Mouse (Mus musculus) stomach, embryonic 15.5 days (tissue): ENCODE results near the gene Nup88. TPM values are rescaled to one million over a fixed set of nuclear protein-coding genes. Genes with fewer than 3 reads are reported as not detected.

Experiments used
- ATAC-seq: fragments of 200-750 bp; cut with Nextera tagmentation; 2 replicates; pipeline ENCODE4 v1.8.0; 2017; ENCODE audit warnings: low read depth, moderate number of reproducible peaks, moderate TSS enrichment; ENCODE audit not compliant: insufficient read depth, low FRiP score
- H3K27ac ChIP-seq: fragments of 300-500 bp; sonication (generic); 2 replicates; pipeline ENCODE4 v1.5.1; 2015; ENCODE audit warnings: mild to moderate bottlenecking, inconsistent platforms
- H3K27me3 ChIP-seq: fragments of 300-500 bp; sonication (generic); replicated peaks from 2 replicates; pipeline ENCODE4 v1.6.1; 2015; ENCODE audit warnings: inconsistent platforms
- H3K36me3 ChIP-seq: fragments of 300-500 bp; sonication (generic); 2 replicates; pipeline ENCODE4 v1.6.1; 2015; ENCODE audit warnings: inconsistent platforms
- H3K4me1 ChIP-seq: fragments of 300-500 bp; sonication (generic); 2 replicates; pipeline ENCODE4 v1.6.1; 2015; ENCODE audit warnings: inconsistent platforms
- H3K4me2 ChIP-seq: fragments of 300-500 bp; sonication (generic); 2 replicates; pipeline ENCODE4 v1.6.1; 2015; ENCODE audit warnings: mild to moderate bottlenecking, inconsistent platforms
- H3K4me3 ChIP-seq: fragments of 300-500 bp; sonication (generic); replicated peaks from 2 replicates; pipeline ENCODE4 v1.5.1; 2015; ENCODE audit warnings: inconsistent platforms
- H3K9ac ChIP-seq: fragments of 300-500 bp; sonication (generic); 2 replicates; pipeline ENCODE4 v1.6.1; 2015; ENCODE audit warnings: inconsistent platforms
- H3K9me3 ChIP-seq: fragments of 300-500 bp; sonication (generic); 2 replicates; pipeline ENCODE4 v1.6.1; 2016; ENCODE audit warnings: inconsistent platforms
- WGBS: fragments of 180-500 bp; shearing (Covaris S2); methylation state at CpG from one replicate; pipeline ENCODE4 v1.1.7; 2015; 5-methylcytosine and 5-hydroxymethylcytosine counted together
- polyA plus RNA-seq: library from polyadenylated mRNA; unstranded; fragments of >200 nt; fragmentation: Nextera tagmentation; extraction: Ambion mirVana; gene quantifications from 2 replicates; pipeline ENCODE4 v1.2.1, GENCODE M21; 2015

The Nup88 gene
- polyA plus RNA-seq, 1 experiment from 2014 or later: 108 TPM

GRCm38 (mm10) chr11:70964222-70964907 is 5.4 kb downstream of the Nup88 start:
- Histone ChIP-seq H3K9ac (no peak overlapping the region), H3K4me2 (no peak overlapping the region), H3K4me1 (peaks cover 3% of the 10 kb centered on the region), H3K36me3 (peaks cover 36% of the 10 kb centered on the region; the same call in 1 of the 2 replicates), H3K27ac (no peak overlapping the region), H3K4me3 (no peak overlapping the region), H3K9me3 (no peaks in the 10 kb centered on the region), H3K27me3 (no peaks in the 10 kb centered on the region)
- 80% methylated on average over 4 of the region's 4 CpGs for WGBS
- no peak for ATAC-seq

DNA sequence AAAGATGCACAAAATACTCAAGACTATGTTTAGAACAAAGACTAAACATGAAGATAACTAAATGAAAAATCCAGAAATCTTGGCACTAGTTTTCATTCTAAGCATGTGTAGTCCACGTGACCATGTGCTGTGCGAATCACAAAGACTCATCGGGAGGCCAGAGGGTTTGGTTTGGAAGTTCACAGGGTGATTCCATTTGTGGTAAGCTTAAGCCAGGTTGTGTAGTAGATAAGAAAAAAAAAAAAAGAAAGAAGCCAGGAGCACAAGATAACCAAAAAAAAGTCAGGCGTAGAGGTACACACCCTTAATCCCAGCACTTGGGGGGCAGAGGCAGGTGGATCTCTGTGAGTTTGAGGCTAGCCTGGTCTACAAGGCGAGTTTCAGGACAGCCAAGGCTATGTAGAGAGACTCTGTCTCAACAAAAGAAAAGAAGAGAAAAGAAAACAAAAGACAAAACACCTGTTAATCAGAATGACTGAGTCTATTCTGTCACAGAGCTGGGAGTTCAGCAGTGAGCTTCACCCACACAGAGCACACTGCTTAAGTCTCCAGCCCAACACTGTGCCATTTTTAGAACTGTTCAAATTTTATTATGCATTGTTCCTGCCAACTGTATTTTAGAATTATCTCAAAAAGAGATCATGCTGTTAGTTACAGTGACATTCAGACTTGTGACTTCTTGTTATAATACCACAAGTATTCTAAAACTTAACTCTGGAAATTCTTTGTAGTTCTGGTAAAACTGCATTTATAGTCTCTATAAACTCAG is 8.8 kb downstream of the Nup88 start:
- ATAC-seq: no peak
- H3K4me3 ChIP-seq: no peak overlapping the region
- WGBS: 81% methylated on average over 5 of the region's 5 CpGs
- no peak overlapping the region for H3K27ac ChIP-seq
- H3K4me2 ChIP-seq: no peak overlapping the region
- no peaks in the 10 kb centered on the region for H3K27me3 ChIP-seq
- H3K9ac ChIP-seq: no peak overlapping the region
- H3K9me3 ChIP-seq: no peaks in the 10 kb centered on the region
- no peaks in the 10 kb centered on the region for H3K4me1 ChIP-seq
- peaks cover 48% of the 10 kb centered on the region for H3K36me3 ChIP-seq

DNA sequence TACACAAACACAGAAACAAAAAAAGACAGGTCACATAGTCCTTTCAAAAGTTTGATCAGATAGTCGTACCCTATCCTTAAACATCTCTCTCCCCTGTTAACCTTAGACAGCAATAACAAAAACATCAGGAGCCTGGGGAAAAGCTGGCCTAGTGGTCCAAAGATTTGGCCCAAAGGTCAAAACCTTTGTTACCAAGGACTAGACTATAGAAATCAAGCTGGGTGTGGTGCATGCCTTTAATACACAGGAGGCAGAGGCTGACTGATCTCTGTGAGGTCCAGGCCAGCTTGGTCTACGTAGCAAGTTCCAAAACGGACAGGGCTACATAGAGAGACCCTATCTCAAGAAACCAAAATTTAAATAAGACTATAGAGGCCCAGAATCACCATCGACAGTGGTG is 15.1 kb downstream of the Nup88 start:
- Histone ChIP-seq H3K36me3 (peaks cover 47% of the 10 kb centered on the region), H3K4me1 (no peaks in the 10 kb centered on the region)
- 88% methylated on average over 4 of the region's 4 CpGs for WGBS

GRCm38 (mm10) chr11:70944935-70945817 is 24.6 kb downstream of the Nup88 start:
- no peak for ATAC-seq
- no peak overlapping the region for H3K27ac ChIP-seq
- peaks cover 62% of the 10 kb centered on the region for H3K36me3 ChIP-seq
- 87% methylated on average over 4 of the region's 4 CpGs for WGBS
- no peaks in the 10 kb centered on the region for H3K9me3 ChIP-seq
- H3K4me3 ChIP-seq: no peak overlapping the region
- no peak overlapping the region for H3K4me2 ChIP-seq
- H3K4me1 ChIP-seq: no peaks in the 10 kb centered on the region
- H3K27me3 ChIP-seq: no peaks in the 10 kb centered on the region
- no peak overlapping the region for H3K9ac ChIP-seq

More for the DNA sequence above, 15.1 kb downstream of the Nup88 start:
- Histone ChIP-seq H3K27ac (no peak overlapping the region), H3K9ac (no peak overlapping the region), H3K27me3 (no peaks in the 10 kb centered on the region), H3K4me3 (no peak overlapping the region), H3K9me3 (no peaks in the 10 kb centered on the region), H3K4me2 (no peak overlapping the region)
- ATAC-seq: no peak

DNA sequence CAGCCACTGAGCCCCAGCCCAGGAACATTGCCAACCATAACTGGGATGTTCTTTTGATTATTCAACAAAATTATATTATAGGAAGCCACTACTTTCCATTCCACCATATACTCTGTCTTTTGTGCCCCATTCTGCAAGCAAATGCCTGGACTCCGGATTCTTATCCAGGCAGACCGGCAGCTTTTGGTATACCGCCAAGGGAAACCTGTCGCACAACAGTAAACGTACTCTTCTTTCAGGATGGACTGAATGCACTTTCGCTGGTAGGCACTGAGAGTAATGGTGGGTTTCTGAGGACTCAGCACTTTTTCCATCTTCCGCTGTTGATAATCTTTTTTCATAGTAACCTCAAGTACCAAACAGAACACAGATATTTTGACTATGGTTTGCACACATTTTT is 26.1 kb downstream of the Nup88 start:
- peaks cover 54% of the 10 kb centered on the region for H3K36me3 ChIP-seq
- no peak for ATAC-seq
- no peak overlapping the region for H3K9ac ChIP-seq

GRCm38 (mm10) chr11:70942596-70942995 is 27.2 kb downstream of the Nup88 start:
- H3K4me1 ChIP-seq: no peaks in the 10 kb centered on the region
- H3K4me2 ChIP-seq: no peak overlapping the region
- H3K9me3 ChIP-seq: no peaks in the 10 kb centered on the region
- no peak overlapping the region for H3K27ac ChIP-seq
- 76% methylated on average over 1 of the region's 1 CpGs for WGBS
- no peak for ATAC-seq
- no peak overlapping the region for H3K9ac ChIP-seq
- no peak overlapping the region for H3K4me3 ChIP-seq
- H3K36me3 ChIP-seq: peaks cover 50% of the 10 kb centered on the region
- no peaks in the 10 kb centered on the region for H3K27me3 ChIP-seq

More for the DNA sequence above, 26.1 kb downstream of the Nup88 start:
- no peak overlapping the region for H3K4me2 ChIP-seq
- no peaks in the 10 kb centered on the region for H3K4me1 ChIP-seq
- H3K4me3 ChIP-seq: no peak overlapping the region
- 89% methylated on average over 7 of the region's 7 CpGs for WGBS
- no peaks in the 10 kb centered on the region for H3K9me3 ChIP-seq
- no peaks in the 10 kb centered on the region for H3K27me3 ChIP-seq
- no peak overlapping the region for H3K27ac ChIP-seq

GRCm38 (mm10) chr11:70935316-70935715 is 34.5 kb downstream of the Nup88 start:
- Histone ChIP-seq H3K9ac (no peak overlapping the region), H3K36me3 (peaks cover 48% of the 10 kb centered on the region), H3K27ac (no peak overlapping the region), H3K4me2 (no peak overlapping the region), H3K4me1 (no peaks in the 10 kb centered on the region), H3K4me3 (no peak overlapping the region), H3K27me3 (no peaks in the 10 kb centered on the region), H3K9me3 (no peaks in the 10 kb centered on the region)
- no peak for ATAC-seq
- 85% methylated on average over 7 of the region's 7 CpGs for WGBS

- Histone ChIP-seq H3K9me3 (no peaks in the 10 kb centered on the region), H3K27me3 (no peaks in the 10 kb centered on the region), H3K27ac (no peak overlapping the region), H3K4me1 (no peaks in the 10 kb centered on the region), H3K9ac (no peak overlapping the region), H3K4me3 (no peak overlapping the region), H3K4me2 (no peak overlapping the region), H3K36me3 (peaks cover 26% of the 10 kb centered on the region)
- no peak for ATAC-seq
- WGBS: 82% methylated on average over 5 of the region's 5 CpGs
Measured at GRCm38 (mm10) chr11:70931461-70931860, 38.3 kb downstream of the Nup88 start.

- ATAC-seq: no peak
- Histone ChIP-seq H3K4me3 (no peak overlapping the region), H3K27ac (no peak overlapping the region), H3K27me3 (no peaks in the 10 kb centered on the region), H3K9ac (no peak overlapping the region), H3K36me3 (peaks cover 13% of the 10 kb centered on the region), H3K4me1 (no peaks in the 10 kb centered on the region), H3K9me3 (no peaks in the 10 kb centered on the region), H3K4me2 (no peak overlapping the region)
- 79% methylated on average over 4 of the region's 4 CpGs for WGBS
Measured at GRCm38 (mm10) chr11:70919524-70919923, 50.2 kb downstream of the Nup88 start.

- peaks cover 15% of the 10 kb centered on the region for H3K36me3 ChIP-seq
- H3K27ac ChIP-seq: no peak overlapping the region
- no peaks in the 10 kb centered on the region for H3K9me3 ChIP-seq
- no peak overlapping the region for H3K4me2 ChIP-seq
- no peaks in the 10 kb centered on the region for H3K27me3 ChIP-seq
- H3K4me1 ChIP-seq: no peaks in the 10 kb centered on the region
- 84% methylated on average over 2 of the region's 2 CpGs for WGBS
- ATAC-seq: no peak
- no peak overlapping the region for H3K4me3 ChIP-seq
- no peak overlapping the region for H3K9ac ChIP-seq
Measured at GRCm38 (mm10) chr11:70917896-70918295, 51.9 kb downstream of the Nup88 start.

- Histone ChIP-seq H3K4me3 (no peak overlapping the region), H3K27ac (no peak overlapping the region), H3K9ac (no peak overlapping the region), H3K36me3 (peaks cover 9% of the 10 kb centered on the region), H3K4me1 (no peaks in the 10 kb centered on the region), H3K9me3 (no peaks in the 10 kb centered on the region), H3K27me3 (no peaks in the 10 kb centered on the region), H3K4me2 (no peak overlapping the region)
- no peak for ATAC-seq
- 96% methylated on average over 1 of the region's 1 CpGs for WGBS
Measured at GRCm38 (mm10) chr11:70911920-70912319, 57.9 kb downstream of the Nup88 start.

GRCm38 (mm10) chr11:70911323-70911722 is 58.5 kb downstream of the Nup88 start:
- Histone ChIP-seq H3K4me1 (no peaks in the 10 kb centered on the region), H3K36me3 (peaks cover 9% of the 10 kb centered on the region), H3K4me3 (no peak overlapping the region), H3K4me2 (no peak overlapping the region), H3K9ac (no peak overlapping the region), H3K9me3 (no peaks in the 10 kb centered on the region), H3K27me3 (no peaks in the 10 kb centered on the region), H3K27ac (no peak overlapping the region)
- 93% methylated on average over 3 of the region's 3 CpGs for WGBS
- ATAC-seq: no peak
